Mouse (Mus musculus) regulatory T cell (primary cell): Measurements from ENCODE around the gene Srgap3.

Experiments used
- in situ Hi-C: fragments of 300-600 bp; cut with MboI, MseI; formaldehyde crosslinking; loops from one replicate; pipeline ENCODE4 v1.15.1; 2025; ENCODE audit warnings: high pct_unique_total_duplicates

The Srgap3 gene

GRCm38 (mm10) chr6:112752007-112752406 lies 195.1 kb downstream of the Srgap3 start:
- in situ Hi-C loops = no loop called here

- in situ Hi-C loops = no loop called here
These were observed 204.8 kb downstream of the Srgap3 start for GRCm38 (mm10) chr6:112742297-112742696.

- in situ Hi-C loops = no loop called here
These were observed 205.3 kb downstream of the Srgap3 start for GRCm38 (mm10) chr6:112741766-112742165.

- in situ Hi-C loops = no loop called here
These were observed 207.4 kb downstream of the Srgap3 start for GRCm38 (mm10) chr6:112739635-112740034.

GRCm38 (mm10) chr6:112738924-112739323 lies 208.1 kb downstream of the Srgap3 start:
- in situ Hi-C loops = no loop called here

GRCm38 (mm10) chr6:112736471-112736870 lies 210.6 kb downstream of the Srgap3 start:
- in situ Hi-C loops = no loop called here

GRCm38 (mm10) chr6:112735054-112735453 lies 212.0 kb downstream of the Srgap3 start:
- in situ Hi-C loops = no loop called here

- in situ Hi-C loops = no loop called here
These were observed 213.1 kb downstream of the Srgap3 start for GRCm38 (mm10) chr6:112733942-112734341.

- in situ Hi-C loops = no loop called here
These were observed 214.6 kb downstream of the Srgap3 start for GRCm38 (mm10) chr6:112732434-112732833.

- in situ Hi-C loops = no loop called here
These were observed 215.7 kb downstream of the Srgap3 start for GRCm38 (mm10) chr6:112731386-112731785.

GRCm38 (mm10) chr6:112728760-112729422 lies 218.2 kb downstream of the Srgap3 start:
- in situ Hi-C loops = no loop called here

GRCm38 (mm10) chr6:112725468-112725867 lies 221.6 kb downstream of the Srgap3 start:
- in situ Hi-C loops = no loop called here

- in situ Hi-C loops = no loop called here
These were observed 226.5 kb downstream of the Srgap3 start for GRCm38 (mm10) chr6:112720409-112721080.

GRCm38 (mm10) chr6:112719983-112720382 lies 227.1 kb downstream of the Srgap3 start:
- in situ Hi-C loops = no loop called here

GRCm38 (mm10) chr6:112717168-112717567 lies 229.9 kb downstream of the Srgap3 start:
- in situ Hi-C loops = no loop called here

GRCm38 (mm10) chr6:112713951-112714350 lies 233.1 kb downstream of the Srgap3 start:
- in situ Hi-C loops = no loop called here

- in situ Hi-C loops = loop anchor here (5.0 kb wide), 1 partner anchor 300 kb away; no protein-coding TSS in a partner anchor
These were observed 244.8 kb downstream of the Srgap3 start for GRCm38 (mm10) chr6:112702296-112702695.

GRCm38 (mm10) chr6:112700392-112700791 lies 246.7 kb downstream of the Srgap3 start:
- in situ Hi-C loops = loop anchor here (5.0 kb wide), 1 partner anchor 302 kb away; no protein-coding TSS in a partner anchor

- in situ Hi-C loops = loop anchor here (10.0 kb wide), 1 partner anchor 916 kb away; no protein-coding TSS in a partner anchor
These were observed 248.0 kb downstream of the Srgap3 start for GRCm38 (mm10) chr6:112699115-112699514.

GRCm38 (mm10) chr6:112696056-112696950 lies 250.8 kb downstream of the Srgap3 start, which contains the start of gene Rad18:
Gene Rad18, minus strand, starts transcription at chr6:112696686.
- in situ Hi-C loops = loop anchor here (10.0 kb wide), 1 partner anchor 918 kb away; no protein-coding TSS in a partner anchor

- in situ Hi-C loops = loop anchor here (10.0 kb wide), 1 partner anchor 920 kb away; no protein-coding TSS in a partner anchor
These were observed 252.6 kb downstream of the Srgap3 start for GRCm38 (mm10) chr6:112694492-112694891.

GRCm38 (mm10) chr6:112691523-112691922 lies 255.5 kb downstream of the Srgap3 start:
- in situ Hi-C loops = loop anchor here (10.0 kb wide), 1 partner anchor 923 kb away; no protein-coding TSS in a partner anchor
